Mouse (Mus musculus) midbrain, embryonic 11.5 days (tissue): ENCODE measurements around the gene Rere. TPM values are rescaled to one million over a fixed set of nuclear protein-coding genes. Genes with fewer than 3 reads are reported as not detected.
"Not testable (repeated sequence)": the region's sequence is repeated elsewhere in the genome, so short reads cannot be mapped to it uniquely, and the experiment has no call there.

Source experiments
- ATAC-seq: fragments of 200-750 bp; cut with Nextera tagmentation; 2 replicates; pipeline ENCODE4 v1.8.0; 2017; ENCODE audit warnings: moderate TSS enrichment, moderate library complexity; ENCODE audit not compliant: low FRiP score
- DNase-seq: peaks from one replicate; pipeline ENCODE4 v3.0.0; 2015; ENCODE audit warnings: low spot score; ENCODE audit errors: missing footprints
- H3K27ac ChIP-seq: fragments of 300-500 bp; sonication (generic); 2 replicates; pipeline ENCODE4 v1.5.1; 2014; ENCODE audit warnings: low read depth, low read length
- H3K27me3 ChIP-seq: fragments of 300-500 bp; sonication (generic); 2 replicates; pipeline ENCODE4 v1.6.1; 2014; ENCODE audit warnings: mild to moderate bottlenecking, low read length, moderate library complexity, mixed read lengths; ENCODE audit not compliant: control insufficient read depth, insufficient read depth
- H3K36me3 ChIP-seq: fragments of 300-500 bp; sonication (generic); 2 replicates; pipeline ENCODE4 v1.6.1; 2014; ENCODE audit warnings: mild to moderate bottlenecking, low read length, moderate library complexity, mixed read lengths; ENCODE audit not compliant: control insufficient read depth, insufficient read depth
- H3K4me1 ChIP-seq: fragments of 300-500 bp; sonication (generic); 2 replicates; pipeline ENCODE4 v1.6.1; 2014; ENCODE audit warnings: low read length; ENCODE audit not compliant: control insufficient read depth, insufficient read depth
- H3K4me2 ChIP-seq: fragments of 300-500 bp; sonication (generic); 2 replicates; pipeline ENCODE4 v1.6.1; 2014; ENCODE audit warnings: mild to moderate bottlenecking, moderate library complexity
- H3K4me3 ChIP-seq: fragments of 300-500 bp; sonication (generic); 2 replicates; pipeline ENCODE4 v1.5.1; 2014; ENCODE audit warnings: low read depth, low read length
- H3K9ac ChIP-seq: fragments of 300-500 bp; sonication (generic); 2 replicates; pipeline ENCODE4 v1.6.1; 2014; ENCODE audit warnings: low read length
- H3K9me3 ChIP-seq: fragments of 300-500 bp; sonication (generic); 2 replicates; pipeline ENCODE4 v1.6.1; 2016; ENCODE audit warnings: low read length; ENCODE audit not compliant: control insufficient read depth
- WGBS: fragments of 180-500 bp; shearing (Covaris S2); extraction: QIAGEN DNeasy Blood & Tissue Kit; methylation state at CpG from one replicate; pipeline ENCODE4 v1.1.7; 2014; 5-methylcytosine and 5-hydroxymethylcytosine counted together
- polyA plus RNA-seq: library from polyadenylated mRNA; unstranded; fragments of >200 nt; fragmentation: Nextera tagmentation; extraction: Ambion mirVana; gene quantifications from 2 replicates; pipeline ENCODE4 v1.2.1, GENCODE M21; 2014

The Rere gene
- polyA plus RNA-seq, 1 experiment from 2014 or later, result 34.2 TPM

- DNase-seq (no peak), ATAC-seq (no peak)
- no peaks in the 10 kb centered on the region for H3K9me3 ChIP-seq
- WGBS, result 89% methylated on average over 5 of the region's 5 CpGs
- no peaks in the 10 kb centered on the region for H3K4me1 ChIP-seq
- H3K4me3 ChIP-seq, result no peak overlapping the region
- no peaks in the 10 kb centered on the region for H3K36me3 ChIP-seq
- H3K4me2 ChIP-seq, result no peak overlapping the region
- H3K9ac ChIP-seq, result no peak overlapping the region
- H3K27me3 ChIP-seq, result no peaks in the 10 kb centered on the region
- H3K27ac ChIP-seq, result no peak overlapping the region
Observed at GRCm38 (mm10) chr4:150528846-150529245, 247.4 kb downstream of the Rere start.

GRCm38 (mm10) chr4:150531869-150532268, 250.4 kb downstream of the Rere start:
- H3K9me3 ChIP-seq, result no peaks in the 10 kb centered on the region
- H3K36me3 ChIP-seq, result no peaks in the 10 kb centered on the region
- H3K4me1 ChIP-seq, result no peaks in the 10 kb centered on the region
- no peak for ATAC-seq
- no peaks in the 10 kb centered on the region for H3K27me3 ChIP-seq
- no peak overlapping the region for H3K9ac ChIP-seq
- no peak overlapping the region for H3K4me2 ChIP-seq
- DNase-seq, result peak; percentile 14
- H3K27ac ChIP-seq, result no peak overlapping the region
- 85% methylated on average over 7 of the region's 7 CpGs for WGBS
- H3K4me3 ChIP-seq, result no peak overlapping the region

- WGBS, result 96% methylated on average over 3 of the region's 3 CpGs
- no peak for ATAC-seq
- H3K36me3 ChIP-seq, result peaks cover 3% of the 10 kb centered on the region; the same call in 1 of the 2 replicates
Observed at GRCm38 (mm10) chr4:150536821-150537510, 255.5 kb downstream of the Rere start.

GRCm38 (mm10) chr4:150539846-150540245, 258.4 kb downstream of the Rere start:
- peak; percentile 81 for ATAC-seq
- 63% methylated on average over 1 of the region's 1 CpGs for WGBS
- DNase-seq, result no peak
- H3K27ac ChIP-seq, result no peak overlapping the region
- H3K9me3 ChIP-seq, result no peaks in the 10 kb centered on the region
- H3K27me3 ChIP-seq, result no peaks in the 10 kb centered on the region
- H3K4me2 ChIP-seq, result no peak overlapping the region
- peaks cover 3% of the 10 kb centered on the region for H3K4me1 ChIP-seq
- H3K36me3 ChIP-seq, result peaks cover 3% of the 10 kb centered on the region; the same call in 1 of the 2 replicates
- no peak overlapping the region for H3K9ac ChIP-seq
- H3K4me3 ChIP-seq, result no peak overlapping the region

More at GRCm38 (mm10) chr4:150536821-150537510, 255.5 kb downstream of the Rere start:
- H3K9ac ChIP-seq, result no peak overlapping the region
- H3K4me1 ChIP-seq, result peaks cover 3% of the 10 kb centered on the region
- no peaks in the 10 kb centered on the region for H3K27me3 ChIP-seq
- no peak for DNase-seq
- H3K4me2 ChIP-seq, result no peak overlapping the region
- no peaks in the 10 kb centered on the region for H3K9me3 ChIP-seq
- no peak overlapping the region for H3K27ac ChIP-seq
- H3K4me3 ChIP-seq, result no peak overlapping the region

- Histone ChIP-seq H3K9ac (no peak overlapping the region), H3K4me2 (no peak overlapping the region), H3K27me3 (no peaks in the 10 kb centered on the region), H3K4me1 (peaks cover 3% of the 10 kb centered on the region), H3K9me3 (no peaks in the 10 kb centered on the region), H3K27ac (peak overlapping the region; percentile 51), H3K4me3 (no peak overlapping the region), H3K36me3 (peaks cover 3% of the 10 kb centered on the region; the same call in 1 of the 2 replicates)
- WGBS, result 34% methylated on average over 5 of the region's 5 CpGs
- DNase-seq, result no peak
- ATAC-seq, result peak; percentile 68; the same call in 1 of the 2 replicates
Observed at GRCm38 (mm10) chr4:150540392-150541094, 259.1 kb downstream of the Rere start.

- H3K36me3 ChIP-seq, result peaks cover 3% of the 10 kb centered on the region; the same call in 1 of the 2 replicates
Observed at GRCm38 (mm10) chr4:150544231-150544630, 262.8 kb downstream of the Rere start.

GRCm38 (mm10) chr4:150544652-150545258, 263.3 kb downstream of the Rere start:
- H3K4me2 ChIP-seq, result no peak overlapping the region
- no peaks in the 10 kb centered on the region for H3K27me3 ChIP-seq
- ATAC-seq, result no peak
- no peaks in the 10 kb centered on the region for H3K9me3 ChIP-seq
- no peak for DNase-seq
- H3K9ac ChIP-seq, result no peak overlapping the region
- H3K4me3 ChIP-seq, result no peak overlapping the region
- H3K36me3 ChIP-seq, result peaks cover 3% of the 10 kb centered on the region; the same call in 1 of the 2 replicates
- 93% methylated on average over 10 of the region's 10 CpGs for WGBS
- H3K4me1 ChIP-seq, result peaks cover 3% of the 10 kb centered on the region
- H3K27ac ChIP-seq, result no peak overlapping the region

More at GRCm38 (mm10) chr4:150544231-150544630, 262.8 kb downstream of the Rere start:
- Histone ChIP-seq H3K4me3 (no peak overlapping the region), H3K9me3 (no peaks in the 10 kb centered on the region), H3K9ac (no peak overlapping the region), H3K27ac (no peak overlapping the region), H3K4me1 (peaks cover 3% of the 10 kb centered on the region), H3K4me2 (no peak overlapping the region), H3K27me3 (no peaks in the 10 kb centered on the region)
- DNase-seq, result no peak
- 91% methylated on average over 7 of the region's 7 CpGs for WGBS
- no peak for ATAC-seq

- Histone ChIP-seq H3K27me3 (no peaks in the 10 kb centered on the region), H3K4me2 (no peak overlapping the region), H3K36me3 (peaks cover 3% of the 10 kb centered on the region; the same call in 1 of the 2 replicates), H3K27ac (no peak overlapping the region), H3K4me1 (no peaks in the 10 kb centered on the region; the same call in 1 of the 2 replicates), H3K9ac (no peak overlapping the region), H3K9me3 (no peaks in the 10 kb centered on the region), H3K4me3 (no peak overlapping the region)
- 89% methylated on average over 7 of the region's 7 CpGs for WGBS
- DNase-seq (no peak), ATAC-seq (no peak)
Observed at GRCm38 (mm10) chr4:150545775-150546174, 264.3 kb downstream of the Rere start.

- not testable (repeated sequence) for H3K4me1 ChIP-seq, H3K9me3 ChIP-seq, DNase-seq, H3K4me3 ChIP-seq, H3K36me3 ChIP-seq, H3K27me3 ChIP-seq, H3K9ac ChIP-seq, ATAC-seq, H3K27ac ChIP-seq, H3K4me2 ChIP-seq
- WGBS, result 94% methylated on average over 4 of the region's 4 CpGs
Observed at GRCm38 (mm10) chr4:150546296-150546695, 264.9 kb downstream of the Rere start.
